Mouse (Mus musculus) midbrain, postnatal 0 days (tissue): Measurements from ENCODE around the gene Stpg4. TPM values are rescaled to one million over a fixed set of nuclear protein-coding genes. Genes with fewer than 3 reads are reported as not detected.
A peak's percentile ranks its signal among the peaks of the same experiment; 100 is the strongest.

Experiments
- ATAC-seq: fragments of 200-750 bp; cut with Nextera tagmentation; 2 replicates; pipeline ENCODE4 v1.8.0; 2017; ENCODE audit warnings: moderate number of reproducible peaks, mild to moderate bottlenecking, moderate TSS enrichment, moderate library complexity; ENCODE audit not compliant: low FRiP score
- DNase-seq: peaks from one replicate; pipeline ENCODE4 v3.0.0-alpha.2; 2015; ENCODE audit warnings: low spot score
- H3K27ac ChIP-seq: fragments of 300-500 bp; sonication (generic); 2 replicates; pipeline ENCODE4 v1.5.1; 2014; ENCODE audit warnings: low read depth, mild to moderate bottlenecking, low read length, mixed read lengths
- H3K27me3 ChIP-seq: fragments of 300-500 bp; sonication (generic); 2 replicates; pipeline ENCODE4 v1.6.1; 2014; ENCODE audit warnings: low read length, control low read depth, mixed read lengths; ENCODE audit not compliant: insufficient read depth
- H3K36me3 ChIP-seq: fragments of 300-500 bp; sonication (generic); 2 replicates; pipeline ENCODE4 v1.6.1; 2014; ENCODE audit warnings: low read length, control low read depth, mixed read lengths; ENCODE audit not compliant: insufficient read depth
- H3K4me1 ChIP-seq: fragments of 300-500 bp; sonication (generic); 2 replicates; pipeline ENCODE4 v1.6.1; 2014; ENCODE audit warnings: mild to moderate bottlenecking, control low read depth, antibody characterized with exemption, low read length, mixed read lengths; ENCODE audit not compliant: insufficient read depth
- H3K4me2 ChIP-seq: fragments of 300-500 bp; sonication (generic); 2 replicates; pipeline ENCODE4 v1.6.1; 2014; ENCODE audit warnings: low read depth, mild to moderate bottlenecking, low read length, mixed read lengths; ENCODE audit not compliant: poor library complexity, severe bottlenecking
- H3K4me3 ChIP-seq: fragments of 300-500 bp; sonication (generic); 2 replicates; pipeline ENCODE4 v1.5.1; 2014; ENCODE audit warnings: low read depth, mild to moderate bottlenecking, low read length, moderate library complexity
- H3K9ac ChIP-seq: fragments of 300-500 bp; sonication (generic); replicated peaks from 2 replicates; pipeline ENCODE4 v1.6.1; 2014; ENCODE audit warnings: mild to moderate bottlenecking, low read length, moderate library complexity, mixed read lengths; ENCODE audit not compliant: poor library complexity, severe bottlenecking
- H3K9me3 ChIP-seq: fragments of 300-500 bp; sonication (generic); 2 replicates; pipeline ENCODE4 v1.6.1; 2016; ENCODE audit warnings: low read length, control low read depth
- CTCF ChIP-seq: IDR thresholded peaks from 2 replicates; pipeline ENCODE4 v1.5.1; 2016; ENCODE audit warnings: antibody characterized with exemption, mild to moderate bottlenecking
- WGBS: fragments of 180-500 bp; shearing (Covaris S2); extraction: QIAGEN DNeasy Blood & Tissue Kit; methylation state at CpG from one replicate; pipeline ENCODE4 v1.1.7; 2014; 5-methylcytosine and 5-hydroxymethylcytosine counted together
- polyA plus RNA-seq: library from polyadenylated mRNA; unstranded; fragments of >200 nt; fragmentation: Nextera tagmentation; extraction: Ambion mirVana; gene quantifications from 2 replicates; pipeline ENCODE4 v1.2.1, GENCODE M21; 2015
- total RNA-seq: library from RNA; depleted of rRNA; stranded (reverse); fragments of >200 nt; gene quantifications from 2 replicates; pipeline ENCODE4 v1.2.3, GENCODE M21; 2014

The Stpg4 gene
- total and polyA plus RNA-seq, 2 experiments from 2014 or later = 0.28 TPM; not detected in 1

GRCm38 (mm10) chr17:87351241-87352105 lies 76.1 kb downstream of the Stpg4 start:
- Histone ChIP-seq H3K9ac (no peak overlapping the region), H3K4me1 (peaks cover 11% of the 10 kb centered on the region; the same call in 1 of the 2 replicates), H3K36me3 (no peaks in the 10 kb centered on the region), H3K27ac (no peak overlapping the region), H3K4me2 (no peak overlapping the region), H3K27me3 (no peaks in the 10 kb centered on the region), H3K4me3 (no peak overlapping the region), H3K9me3 (no peaks in the 10 kb centered on the region)
- WGBS = 39% methylated on average over 20 of the region's 20 CpGs
- no peak for DNase-seq
- ATAC-seq = no peak
- no peak for TF ChIP-seq CTCF

- Histone ChIP-seq H3K4me2 (no peak overlapping the region), H3K27me3 (no peaks in the 10 kb centered on the region), H3K9ac (no peak overlapping the region), H3K27ac (no peak overlapping the region), H3K4me3 (no peak overlapping the region), H3K4me1 (peaks cover 11% of the 10 kb centered on the region; the same call in 1 of the 2 replicates), H3K9me3 (no peaks in the 10 kb centered on the region), H3K36me3 (no peaks in the 10 kb centered on the region)
- no peak for DNase-seq
- no peak for TF ChIP-seq CTCF
- no peak for ATAC-seq
- 57% methylated on average over 13 of the region's 13 CpGs for WGBS
These were observed 76.9 kb downstream of the Stpg4 start for GRCm38 (mm10) chr17:87350471-87351240.

- H3K4me1 ChIP-seq = peaks cover 11% of the 10 kb centered on the region; the same call in 1 of the 2 replicates
- H3K27ac ChIP-seq = no peak overlapping the region
- WGBS = 84% methylated on average over 9 of the region's 9 CpGs
- DNase-seq (no peak), ATAC-seq (no peak)
- no peak for TF ChIP-seq CTCF
- H3K4me2 ChIP-seq = no peak overlapping the region
- H3K27me3 ChIP-seq = no peaks in the 10 kb centered on the region
- H3K36me3 ChIP-seq = no peaks in the 10 kb centered on the region
- no peak overlapping the region for H3K4me3 ChIP-seq
- no peak overlapping the region for H3K9ac ChIP-seq
- H3K9me3 ChIP-seq = no peaks in the 10 kb centered on the region
These were observed 78.0 kb downstream of the Stpg4 start for GRCm38 (mm10) chr17:87349575-87349974.

- TF ChIP-seq CTCF = peak; percentile 47
- Histone ChIP-seq H3K4me3 (no peak overlapping the region), H3K27me3 (no peaks in the 10 kb centered on the region), H3K27ac (no peak overlapping the region), H3K9ac (no peak overlapping the region), H3K9me3 (no peaks in the 10 kb centered on the region), H3K36me3 (no peaks in the 10 kb centered on the region), H3K4me1 (peaks cover 11% of the 10 kb centered on the region; the same call in 1 of the 2 replicates), H3K4me2 (no peak overlapping the region)
- ATAC-seq (no peak), DNase-seq (no peak)
- WGBS = 23% methylated on average over 8 of the region's 9 CpGs
These were observed 78.5 kb downstream of the Stpg4 start for GRCm38 (mm10) chr17:87349069-87349468.

- WGBS = 40% methylated on average over 9 of the region's 9 CpGs
- Histone ChIP-seq H3K9me3 (no peaks in the 10 kb centered on the region), H3K4me3 (no peak overlapping the region), H3K4me1 (peaks cover 11% of the 10 kb centered on the region; the same call in 1 of the 2 replicates), H3K4me2 (no peak overlapping the region), H3K36me3 (no peaks in the 10 kb centered on the region), H3K9ac (no peak overlapping the region), H3K27me3 (no peaks in the 10 kb centered on the region), H3K27ac (no peak overlapping the region)
- ATAC-seq (no peak), DNase-seq (no peak)
- no peak for TF ChIP-seq CTCF
These were observed 79.2 kb downstream of the Stpg4 start for GRCm38 (mm10) chr17:87348353-87348752.

GRCm38 (mm10) chr17:87345252-87345593 lies 82.3 kb downstream of the Stpg4 start:
- ATAC-seq (0 out of 2 replicates have a peak, but pooled peaks have one; percentile 12), DNase-seq (no peak)
- 45% methylated on average over 4 of the region's 4 CpGs for WGBS
- Histone ChIP-seq H3K4me3 (no peak overlapping the region), H3K27me3 (no peaks in the 10 kb centered on the region), H3K9ac (no peak overlapping the region), H3K27ac (no peak overlapping the region), H3K9me3 (no peaks in the 10 kb centered on the region), H3K4me1 (no peaks in the 10 kb centered on the region), H3K36me3 (no peaks in the 10 kb centered on the region), H3K4me2 (no peak overlapping the region)
- TF ChIP-seq CTCF = no peak
